Mouse (Mus musculus) kidney, adult 2 months (tissue): ENCODE measurements around the gene Myh14. TPM values are rescaled to one million over a fixed set of nuclear protein-coding genes. Genes with fewer than 3 reads are reported as not detected.

ENCODE experiments used
- DNase-seq: peaks from one replicate; pipeline ENCODE4 v3.0.0; 2021
- H3K27ac ChIP-seq: fragments of 200-500 bp; 2 replicates; pipeline ENCODE4 v1.5.1; 2012; ENCODE audit warnings: low read depth, low read length, control low read depth, inconsistent platforms; ENCODE audit not compliant: insufficient read depth
- H3K27me3 ChIP-seq: fragments of 200-500 bp; replicated peaks from 2 replicates; pipeline ENCODE4 v1.6.1; 2012; ENCODE audit warnings: mild to moderate bottlenecking, moderate library complexity, low read length, inconsistent platforms; ENCODE audit not compliant: control insufficient read depth, insufficient read depth
- H3K36me3 ChIP-seq: fragments of 200-500 bp; 2 replicates; pipeline ENCODE4 v1.6.1; 2012; ENCODE audit warnings: mild to moderate bottlenecking, moderate library complexity, low read length, inconsistent platforms; ENCODE audit not compliant: control insufficient read depth, insufficient read depth
- H3K4me1 ChIP-seq: fragments of 200-500 bp; 2 replicates; pipeline ENCODE4 v1.6.1; 2011; ENCODE audit warnings: low read length; ENCODE audit not compliant: control insufficient read depth, insufficient read depth
- H3K4me3 ChIP-seq: fragments of 200-500 bp; 2 replicates; pipeline ENCODE4 v1.5.1; 2011; ENCODE audit warnings: mild to moderate bottlenecking, low read depth, low read length, control low read depth; ENCODE audit not compliant: insufficient read depth
- CTCF ChIP-seq: fragments of 200-500 bp; conservative IDR thresholded peaks from 2 replicates; pipeline ENCODE4 v1.5.1; 2011; ENCODE audit warnings: low read depth, mild to moderate bottlenecking, control low read depth, low read length, moderate library complexity, mixed read lengths; ENCODE audit not compliant: insufficient read depth, insufficient read length
- POLR2A ChIP-seq: fragments of 200-500 bp; IDR thresholded peaks from one replicate; pipeline ENCODE4 v1.6.1; 2011; ENCODE audit warnings: low read depth, low read length, control low read depth
- WGBS: fragments of 180-500 bp; shearing (Covaris S2); methylation state at CpG from one replicate; pipeline ENCODE4 v1.1.7; 2018; 5-methylcytosine and 5-hydroxymethylcytosine counted together
- polyA plus RNA-seq: library from polyadenylated mRNA; depleted of rRNA; stranded (reverse); fragments of >200 nt; gene quantifications from 2 replicates; pipeline ENCODE4 v1.2.3, GENCODE M21; 2012

Gene Myh14
- polyA plus RNA-seq, 1 experiment, result 12.4 TPM

GRCm38 (mm10) chr7:44624543-44624826 lies 46.2 kb downstream of the Myh14 start:
- DNase-seq, result no peak
- no peak for TF ChIP-seq POLR2A
- no peak for TF ChIP-seq CTCF
- 76% methylated on average over 3 of the region's 3 CpGs for WGBS
- Histone ChIP-seq H3K27me3 (no peaks in the 10 kb centered on the region), H3K36me3 (no peaks in the 10 kb centered on the region), H3K4me3 (no peak overlapping the region), H3K27ac (no peak overlapping the region), H3K4me1 (no peaks in the 10 kb centered on the region)

- Histone ChIP-seq H3K4me1 (no peaks in the 10 kb centered on the region), H3K36me3 (no peaks in the 10 kb centered on the region), H3K27ac (no peak overlapping the region), H3K27me3 (no peaks in the 10 kb centered on the region), H3K4me3 (no peak overlapping the region)
- WGBS, result 42% methylated on average over 18 of the region's 18 CpGs
- DNase-seq, result no peak
- TF ChIP-seq CTCF, result no peak
- TF ChIP-seq POLR2A, result no peak
These were observed 46.7 kb downstream of the Myh14 start for GRCm38 (mm10) chr7:44623714-44624542.

- no peaks in the 10 kb centered on the region for H3K4me1 ChIP-seq
- no peaks in the 10 kb centered on the region for H3K27me3 ChIP-seq
- H3K36me3 ChIP-seq, result no peaks in the 10 kb centered on the region
- TF ChIP-seq CTCF, result peak; percentile 25; the same call in 1 of the 2 replicates
- no peak for TF ChIP-seq POLR2A
- H3K27ac ChIP-seq, result no peak overlapping the region
- no peak overlapping the region for H3K4me3 ChIP-seq
- WGBS, result 77% methylated on average over 3 of the region's 3 CpGs
- DNase-seq, result no peak
These were observed 53.6 kb downstream of the Myh14 start for GRCm38 (mm10) chr7:44617059-44617458.

- Histone ChIP-seq H3K4me3 (no peak overlapping the region), H3K27me3 (no peaks in the 10 kb centered on the region), H3K4me1 (no peaks in the 10 kb centered on the region), H3K36me3 (no peaks in the 10 kb centered on the region), H3K27ac (no peak overlapping the region)
- DNase-seq, result no peak
- 81% methylated on average over 14 of the region's 14 CpGs for WGBS
- TF ChIP-seq POLR2A (no peak), CTCF (no peak)
These were observed 54.7 kb downstream of the Myh14 start for GRCm38 (mm10) chr7:44615987-44616386.

GRCm38 (mm10) chr7:44615309-44615708 lies 55.3 kb downstream of the Myh14 start:
- no peaks in the 10 kb centered on the region for H3K4me1 ChIP-seq
- H3K27ac ChIP-seq, result no peak overlapping the region
- H3K36me3 ChIP-seq, result no peaks in the 10 kb centered on the region
- 17% methylated on average over 10 of the region's 10 CpGs for WGBS
- H3K27me3 ChIP-seq, result no peaks in the 10 kb centered on the region
- H3K4me3 ChIP-seq, result no peak overlapping the region
- no peak for DNase-seq
- TF ChIP-seq CTCF, result no peak
- no peak for TF ChIP-seq POLR2A

GRCm38 (mm10) chr7:44614041-44614688 lies 56.5 kb downstream of the Myh14 start:
- no peaks in the 10 kb centered on the region for H3K27me3 ChIP-seq
- no peak overlapping the region for H3K4me3 ChIP-seq
- H3K36me3 ChIP-seq, result no peaks in the 10 kb centered on the region
- H3K27ac ChIP-seq, result no peak overlapping the region
- TF ChIP-seq CTCF (no peak), POLR2A (no peak)
- 23% methylated on average over 20 of the region's 20 CpGs for WGBS
- H3K4me1 ChIP-seq, result no peaks in the 10 kb centered on the region
- no peak for DNase-seq

GRCm38 (mm10) chr7:44612192-44612591 lies 58.5 kb downstream of the Myh14 start:
- DNase-seq, result no peak
- TF ChIP-seq POLR2A, result no peak
- TF ChIP-seq CTCF, result no peak
- H3K4me3 ChIP-seq, result no peak overlapping the region
- H3K4me1 ChIP-seq, result no peaks in the 10 kb centered on the region
- H3K36me3 ChIP-seq, result no peaks in the 10 kb centered on the region
- WGBS, result 75% methylated on average over 7 of the region's 7 CpGs
- no peak overlapping the region for H3K27ac ChIP-seq
- no peaks in the 10 kb centered on the region for H3K27me3 ChIP-seq
